Mouse (Mus musculus) thymus, adult 2 months (tissue): ENCODE measurements around the gene Cipc.

Experiments used
- CTCF ChIP-seq: fragments of 200-500 bp; IDR thresholded peaks from 2 replicates; pipeline ENCODE4 v1.5.1; 2012; ENCODE audit warnings: mild to moderate bottlenecking, control low read depth, low read length, moderate library complexity, borderline replicate concordance; ENCODE audit not compliant: control insufficient read depth, poor library complexity, insufficient read depth; ENCODE audit errors: extremely low read depth
- POLR2A ChIP-seq: fragments of 200-500 bp; IDR thresholded peaks from 2 replicates; pipeline ENCODE4 v1.6.1; 2012; ENCODE audit warnings: mild to moderate bottlenecking, low read length, control low read depth, moderate library complexity; ENCODE audit not compliant: control insufficient read depth, poor library complexity, insufficient read depth; ENCODE audit errors: extremely low read depth

- no peak for TF ChIP-seq POLR2A
- TF ChIP-seq CTCF = no peak
These were observed 24.2 kb downstream of the Cipc start for GRCm38 (mm10) chr12:86971089-86971488.
